Mouse (Mus musculus): ENCODE measurements around the gene Atp13a4.

Gene Atp13a4

GRCm38 (mm10) chr16:29544829-29545228, at the start of gene Atp13a4:
Atp13a4 (minus strand) TSS chr16:29544864.
- DNase-seq, result no peak

GRCm38 (mm10) chr16:29592171-29592570, 47.5 kb upstream of the Atp13a4 start:
- no peak for DNase-seq

GRCm38 (mm10) chr16:29579787-29580176, 35.1 kb upstream of the Atp13a4 start:
- DNase-seq, result peak; percentile 9

- DNase-seq, result peak; percentile 96
Observed at GRCm38 (mm10) chr16:29579167-29579786, 34.6 kb upstream of the Atp13a4 start, which contains the start of gene Opa1. Opa1 (plus strand) TSS chr16:29579334.

- peak; percentile 26 for DNase-seq
Observed at GRCm38 (mm10) chr16:29575620-29576019, 31.0 kb upstream of the Atp13a4 start.

- DNase-seq, result no peak
Observed at GRCm38 (mm10) chr16:29574013-29574412, 29.3 kb upstream of the Atp13a4 start.

- peak; percentile 64 for DNase-seq
Observed at GRCm38 (mm10) chr16:29560869-29561268, 16.2 kb upstream of the Atp13a4 start.

GRCm38 (mm10) chr16:29560454-29560853, 15.8 kb upstream of the Atp13a4 start:
- no peak for DNase-seq

GRCm38 (mm10) chr16:29559667-29560066, 15.0 kb upstream of the Atp13a4 start:
- DNase-seq, result no peak

GRCm38 (mm10) chr16:29541261-29541683, 3.4 kb downstream of the Atp13a4 start:
- peak; percentile 59 for DNase-seq

- no peak for DNase-seq
Observed at GRCm38 (mm10) chr16:29539906-29540305, 4.8 kb downstream of the Atp13a4 start.

- DNase-seq, result peak; percentile 78
Observed at GRCm38 (mm10) chr16:29536411-29537204, 8.1 kb downstream of the Atp13a4 start.

GRCm38 (mm10) chr16:29535866-29536265, 8.8 kb downstream of the Atp13a4 start:
- DNase-seq, result no peak

GRCm38 (mm10) chr16:29533641-29534040, 11.0 kb downstream of the Atp13a4 start:
- DNase-seq, result no peak

GRCm38 (mm10) chr16:29527085-29527484, 17.6 kb downstream of the Atp13a4 start:
- no peak for DNase-seq

- no peak for DNase-seq
Observed at GRCm38 (mm10) chr16:29526585-29526984, 18.1 kb downstream of the Atp13a4 start.

GRCm38 (mm10) chr16:29512495-29512894, 32.2 kb downstream of the Atp13a4 start:
- no peak for DNase-seq

- DNase-seq, result peak; percentile 22
Observed at GRCm38 (mm10) chr16:29510743-29511142, 33.9 kb downstream of the Atp13a4 start.

- no peak for DNase-seq
Observed at GRCm38 (mm10) chr16:29509881-29510280, 34.8 kb downstream of the Atp13a4 start.

GRCm38 (mm10) chr16:29504671-29505070, 40.0 kb downstream of the Atp13a4 start:
- DNase-seq, result no peak

GRCm38 (mm10) chr16:29504198-29504597, 40.5 kb downstream of the Atp13a4 start:
- no peak for DNase-seq

GRCm38 (mm10) chr16:29491031-29491430, 53.6 kb downstream of the Atp13a4 start:
- no peak for DNase-seq

- DNase-seq, result no peak
Observed at GRCm38 (mm10) chr16:29481439-29481838, 63.2 kb downstream of the Atp13a4 start.

- no peak for DNase-seq
Observed at GRCm38 (mm10) chr16:29480396-29480795, 64.3 kb downstream of the Atp13a4 start.
